Comparison of ENCODE assay signal across 7 mouse cellular contexts in the genomic region with DNA sequence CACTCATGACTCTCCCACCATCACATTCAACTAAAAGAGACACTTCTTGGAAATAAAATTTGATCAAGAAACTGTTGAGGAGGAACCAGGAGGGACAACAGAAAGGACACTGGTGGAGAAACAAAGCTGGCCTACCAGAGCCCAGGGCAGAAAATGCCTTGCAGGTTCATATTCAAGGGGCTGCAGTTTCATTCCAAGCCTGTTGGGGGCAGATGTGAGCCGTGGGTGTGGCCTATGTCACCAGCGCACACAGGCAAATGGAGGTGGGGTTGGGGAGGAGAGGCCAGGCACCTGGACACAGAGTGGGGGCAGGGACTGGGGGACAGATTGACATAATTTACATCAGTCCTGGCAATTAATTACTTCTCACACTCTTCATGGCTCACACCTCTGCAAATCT.
DNase-seq lines count a peak whose midpoint lies in the region; ATAC-seq and TF ChIP-seq lines count a peak whose summit lies in the region.

No protein-coding gene starts in this region.

- 0 out of 2 replicates have a peak, but pooled peaks have one; percentile 13 for TF ChIP-seq CTCF in lung, adult 2 months (IDR thresholded peaks at IDR 0.05; ENCODE audit: insufficient read depth, low read length)
- TF ChIP-seq CTCF in G1E (IDR thresholded peaks at IDR 0.05; ENCODE audit: low read depth, low read length), result 0 out of 2 replicates have a peak, but pooled peaks have one; percentile 11

- peaks cover 2% of the 10 kb centered on the region; the same call in 1 of the 2 replicates for H3K27me3 ChIP-seq in G1E (ENCODE audit: insufficient read depth, low read length)

- intact Hi-C loops in left cerebral cortex, postnatal 4 days (cut with DNase I), result no loop called here

- H3K9me3 ChIP-seq in G1E (replicated peaks), result peaks cover 10% of the 10 kb centered on the region

- WGBS in lung, adult 2 months, result 3% methylated on average over 2 of the region's 2 CpGs

- H3K36me3 ChIP-seq in G1E (replicated peaks), result no peaks in the 10 kb centered on the region

- no peaks in the 10 kb centered on the region for H3K4me1 ChIP-seq in lung, adult 2 months (ENCODE audit: control insufficient read depth, insufficient read depth, low read length)
- H3K4me1 ChIP-seq in G1E (ENCODE audit: insufficient read depth, low read depth, low read length), result no peaks in the 10 kb centered on the region

- no peak for DNase-seq in lung, adult 2 months
- no peak for DNase-seq in lung, postnatal 25 days (ENCODE audit: low spot score)
- DNase-seq in G1E (ENCODE audit: low spot score), result no peak
- peak; percentile 10 for DNase-seq in c-Kit-positive CD71-positive TER-119-negative erythroid progenitor cells, embryonic 14.5 days (ENCODE audit: low read depth)
- DNase-seq in right cerebral cortex, postnatal 36 days (ENCODE audit: low spot score in 2 of 2), result no peak
- no peak for DNase-seq in left cerebral cortex, postnatal 4 days

- no peak overlapping the region for H3K4me3 ChIP-seq in lung, adult 2 months (replicated peaks; ENCODE audit: extremely low read depth, low read depth, low read length)
- no peak overlapping the region for H3K4me3 ChIP-seq in G1E (ENCODE audit: low read depth, low read length)

- no peak for TF ChIP-seq POLR2A in lung, adult 2 months (IDR thresholded peaks at IDR 0.05; ENCODE audit: borderline replicate concordance, extremely low read depth, low read depth, low read length)

- ATAC-seq in G1E (ENCODE audit: extremely low read depth, insufficient number of reproducible peaks, low FRiP score, poor library complexity, severe bottlenecking), result no peak
- peak; percentile 83 for ATAC-seq in megakaryocyte-erythroid progenitor cell, adult 5-6 weeks (replicated peaks; ENCODE audit: low FRiP score, low TSS enrichment, poor library complexity, severe bottlenecking)
